Mouse (Mus musculus): ENCODE results near the gene Col9a2.

- TF ChIP-seq CTCF (IDR thresholded peaks at IDR 0.05; ENCODE audit: borderline replicate concordance, extremely low read depth, insufficient read depth, insufficient read length) = no peak
- TF ChIP-seq POLR2A (IDR thresholded peaks at IDR 0.05; ENCODE audit: borderline replicate concordance, extremely low read depth, insufficient read depth, insufficient read length, poor library complexity, severe bottlenecking) = no peak
Observed at GRCm38 (mm10) chr4:121021911-121022310, 17.3 kb upstream of the Col9a2 start.
